Mouse (Mus musculus) erythroid progenitor cell, adult 5-6 weeks (primary cell): ENCODE measurements around the gene Ylpm1. TPM values are rescaled to one million over a fixed set of nuclear protein-coding genes. Genes with fewer than 3 reads are reported as not detected.
A peak's percentile ranks its signal among the peaks of the same experiment; 100 is the strongest.

ENCODE experiments used
- ATAC-seq: replicated peaks from 2 replicates; pipeline ENCODE4 v1.8.0; 2016; ENCODE audit warnings: moderate number of reproducible peaks, mild to moderate bottlenecking, moderate TSS enrichment, inconsistent platforms; ENCODE audit not compliant: poor library complexity, low FRiP score, severe bottlenecking
- total RNA-seq, 2 experiments: library from RNA; stranded (forward) in 1 of 2; stranded (reverse) in 1 of 2; fragments of 150-400 nt in 1 of 2; fragments of 186-747, 209-891 nt in 1 of 2; gene quantifications; 2 replicates each; pipeline versions ENCODE4 v1.2.3 to v1.2.4; 2015 to 2017; ENCODE audit warnings: low replicate concordance in 2 of 2

Gene Ylpm1
- total RNA-seq, 2 experiments from 2014 or later, result 52.5 to 72.1 TPM

GRCm38 (mm10) chr12:85006206-85006605 lies 10.1 kb downstream of the Ylpm1 start:
- no peak for ATAC-seq

- no peak for ATAC-seq
Observed at GRCm38 (mm10) chr12:85007021-85007420, 10.9 kb downstream of the Ylpm1 start.

- ATAC-seq, result no peak
Observed at GRCm38 (mm10) chr12:85009776-85010175, 13.7 kb downstream of the Ylpm1 start.

- no peak for ATAC-seq
Observed at GRCm38 (mm10) chr12:85010541-85010940, 14.4 kb downstream of the Ylpm1 start.

GRCm38 (mm10) chr12:85012185-85012584 lies 16.1 kb downstream of the Ylpm1 start:
- peak; percentile 59; the same call in 1 of the 2 replicates for ATAC-seq

- ATAC-seq, result no peak
Observed at GRCm38 (mm10) chr12:85022071-85022470, 25.9 kb downstream of the Ylpm1 start.

GRCm38 (mm10) chr12:85032710-85033109 lies 36.6 kb downstream of the Ylpm1 start:
- 0 out of 2 replicates have a peak, but pooled peaks have one; percentile 46 for ATAC-seq

GRCm38 (mm10) chr12:85051218-85051617 lies 55.1 kb downstream of the Ylpm1 start:
- ATAC-seq, result no peak

GRCm38 (mm10) chr12:85071043-85071442 lies 74.9 kb downstream of the Ylpm1 start:
- no peak for ATAC-seq

- no peak for ATAC-seq
Observed at GRCm38 (mm10) chr12:85077100-85077499, 81.0 kb downstream of the Ylpm1 start.

- ATAC-seq, result 0 out of 2 replicates have a peak, but pooled peaks have one; percentile 45
Observed at GRCm38 (mm10) chr12:85084257-85084656, 88.1 kb downstream of the Ylpm1 start.

- no peak for ATAC-seq
Observed at GRCm38 (mm10) chr12:85084941-85085340, 88.8 kb downstream of the Ylpm1 start.

GRCm38 (mm10) chr12:85087845-85088244 lies 91.7 kb downstream of the Ylpm1 start:
- no peak for ATAC-seq

GRCm38 (mm10) chr12:85091190-85091589 lies 95.1 kb downstream of the Ylpm1 start:
- 0 out of 2 replicates have a peak, but pooled peaks have one; percentile 41 for ATAC-seq

GRCm38 (mm10) chr12:85092214-85092613 lies 96.1 kb downstream of the Ylpm1 start:
- peak; percentile 74 for ATAC-seq

GRCm38 (mm10) chr12:85094010-85094409 lies 97.9 kb downstream of the Ylpm1 start:
- no peak for ATAC-seq

- no peak for ATAC-seq
Observed at GRCm38 (mm10) chr12:85094706-85095105, 98.6 kb downstream of the Ylpm1 start.

- ATAC-seq, result no peak
Observed at GRCm38 (mm10) chr12:85095146-85095545, 99.0 kb downstream of the Ylpm1 start.

GRCm38 (mm10) chr12:85095859-85096258 lies 99.7 kb downstream of the Ylpm1 start:
- ATAC-seq, result no peak

- no peak for ATAC-seq
Observed at GRCm38 (mm10) chr12:85101001-85101400, 104.9 kb downstream of the Ylpm1 start.

- no peak for ATAC-seq
Observed at GRCm38 (mm10) chr12:85101521-85102106, 105.5 kb downstream of the Ylpm1 start.

GRCm38 (mm10) chr12:85103096-85103495 lies 107.0 kb downstream of the Ylpm1 start:
- no peak for ATAC-seq
